Mouse (Mus musculus): ENCODE results near the gene Lrrc42. TPM values are rescaled to one million over a fixed set of nuclear protein-coding genes. Genes with fewer than 3 reads are reported as not detected.

Gene Lrrc42
- 0.52 and 0.53 TPM in 2 replicates for polyA plus RNA-seq (2012)

DNA sequence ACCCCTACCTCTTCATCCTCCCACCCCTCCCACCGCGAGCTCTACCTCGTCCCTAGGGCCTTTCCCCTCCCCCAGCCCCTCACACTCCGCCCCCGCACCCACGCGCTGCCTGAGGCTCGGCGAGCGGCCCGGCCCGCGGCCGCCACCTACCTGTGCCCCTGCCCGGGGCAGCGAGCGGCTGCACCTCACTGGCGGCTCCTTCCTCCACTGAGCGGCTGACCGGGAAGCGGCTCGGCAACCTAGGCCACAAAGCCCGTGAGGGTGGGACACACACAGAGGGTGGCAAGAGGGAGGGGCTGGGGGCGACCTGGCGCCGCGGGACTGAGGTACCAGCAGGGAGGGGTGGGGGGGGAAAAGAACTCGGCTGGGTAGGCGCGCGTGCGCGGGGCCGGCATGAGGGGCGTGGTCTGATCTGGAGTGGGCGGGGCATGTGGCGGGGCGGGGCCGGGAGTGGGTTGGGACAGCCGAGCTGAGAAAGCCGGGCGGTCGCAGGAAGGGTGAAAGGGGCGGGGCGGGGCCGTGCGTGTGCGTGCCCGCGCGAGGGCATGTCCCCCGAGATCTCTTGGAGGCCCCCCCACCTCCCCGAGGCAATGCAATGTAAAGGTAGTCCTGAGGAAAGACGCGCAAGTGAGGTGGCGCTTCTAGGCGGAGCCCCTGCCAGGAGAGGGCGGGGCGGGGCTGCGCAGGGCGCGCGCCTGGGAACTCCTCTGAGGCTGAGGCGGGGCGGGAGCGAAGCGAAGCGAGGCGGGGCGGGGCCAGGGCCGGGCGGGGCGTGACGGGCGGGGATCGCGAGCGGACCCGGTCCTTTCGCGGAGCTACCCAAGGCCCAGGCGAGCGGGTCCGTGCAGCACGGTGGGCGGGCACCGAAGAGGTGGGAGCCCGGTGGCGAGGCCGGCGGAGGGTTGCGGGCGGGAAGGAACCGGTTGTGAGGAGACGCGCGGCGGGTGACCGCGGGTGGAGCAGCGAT, at the start of gene Lrrc42, which contains the start of gene Hspb11:
TSS of gene Lrrc42 (minus strand) at position 408 of the 967 bp plus-strand sequence.
TSS of gene Hspb11 (plus strand) at position 469 of the 967 bp plus-strand sequence.
- no peak for TF ChIP-seq GATA1 (IDR thresholded peaks at IDR 0.05; ENCODE audit: low read length)
- TF ChIP-seq TAL1 (IDR thresholded peaks at IDR 0.05; ENCODE audit: low read length), result no peak
- H3K36me3 ChIP-seq (ENCODE audit: control insufficient read depth), result no peaks in the 10 kb centered on the region

DNA sequence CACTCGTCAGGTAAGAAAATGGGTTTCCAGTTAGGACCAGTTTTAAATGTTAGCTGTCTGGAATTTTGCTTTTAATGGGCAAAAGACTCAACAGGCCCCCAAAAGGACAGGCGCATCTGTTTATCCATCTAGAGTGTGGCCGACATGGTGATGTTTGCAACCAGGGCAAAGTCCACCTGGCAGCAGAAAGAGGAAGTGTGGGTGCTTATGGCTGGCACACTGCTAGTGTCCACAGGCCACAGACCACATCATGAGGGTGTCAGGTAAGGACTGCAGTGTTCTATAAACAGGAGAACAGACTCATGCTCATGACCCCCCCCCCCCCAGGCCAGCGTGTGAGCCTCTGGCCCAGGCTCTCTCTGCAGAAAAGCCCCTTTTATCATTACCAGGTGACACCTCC, 49.5 kb upstream of the Lrrc42 start:
- H3K36me3 ChIP-seq (ENCODE audit: control insufficient read depth), result no peaks in the 10 kb centered on the region
- no peak for TF ChIP-seq TAL1 (IDR thresholded peaks at IDR 0.05; ENCODE audit: low read length)
- no peak for TF ChIP-seq GATA1 (IDR thresholded peaks at IDR 0.05; ENCODE audit: low read length)
- H3K9me3 ChIP-seq (ENCODE audit: control insufficient read depth, low read length), result no peaks in the 10 kb centered on the region
- H3K4me1 ChIP-seq (ENCODE audit: control insufficient read depth), result peaks cover 2% of the 10 kb centered on the region; the same call in 1 of the 2 replicates
- H3K27me3 ChIP-seq (ENCODE audit: control insufficient read depth), result peaks cover 24% of the 10 kb centered on the region
- H3K4me3 ChIP-seq (replicated peaks), result no peak overlapping the region

More for the DNA sequence above, at the start of gene Lrrc42, which contains the start of gene Hspb11:
- H3K27me3 ChIP-seq (ENCODE audit: control insufficient read depth), result peaks cover 3% of the 10 kb centered on the region; the same call in 1 of the 2 replicates
- peaks cover 47% of the 10 kb centered on the region for H3K4me1 ChIP-seq (ENCODE audit: control insufficient read depth)
- no peaks in the 10 kb centered on the region for H3K9me3 ChIP-seq (ENCODE audit: control insufficient read depth, low read length)
- peak within 1 kb of the TSS; percentile 84 for H3K4me3 ChIP-seq (replicated peaks)

DNA sequence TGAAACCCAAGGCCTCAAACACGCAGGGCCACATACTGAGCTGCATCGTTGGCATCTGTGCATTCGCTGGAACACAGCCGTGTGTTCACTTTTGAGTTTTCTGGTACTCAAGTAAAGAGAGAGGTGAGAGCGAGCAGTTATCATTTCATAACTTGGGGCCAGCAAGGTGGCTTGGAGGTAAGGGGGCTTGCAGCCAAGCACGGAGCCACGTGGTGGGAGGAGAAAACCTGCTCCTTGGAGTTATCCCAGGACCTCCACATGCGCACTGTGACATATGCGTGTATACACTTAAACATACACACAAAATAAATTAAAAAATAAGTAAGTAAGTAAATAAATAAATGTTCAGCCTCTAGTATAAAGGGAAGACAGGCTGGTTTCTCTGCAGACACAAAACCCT, 48.9 kb upstream of the Lrrc42 start:
- H3K36me3 ChIP-seq (ENCODE audit: control insufficient read depth), result no peaks in the 10 kb centered on the region
- H3K4me3 ChIP-seq (replicated peaks), result no peak overlapping the region
- H3K27me3 ChIP-seq (ENCODE audit: control insufficient read depth), result peaks cover 21% of the 10 kb centered on the region
- TF ChIP-seq TAL1 (IDR thresholded peaks at IDR 0.05; ENCODE audit: low read length) (no peak), GATA1 (IDR thresholded peaks at IDR 0.05; ENCODE audit: low read length) (no peak)
- H3K4me1 ChIP-seq (ENCODE audit: control insufficient read depth), result peaks cover 2% of the 10 kb centered on the region; the same call in 1 of the 2 replicates
- no peaks in the 10 kb centered on the region for H3K9me3 ChIP-seq (ENCODE audit: control insufficient read depth, low read length)

DNA sequence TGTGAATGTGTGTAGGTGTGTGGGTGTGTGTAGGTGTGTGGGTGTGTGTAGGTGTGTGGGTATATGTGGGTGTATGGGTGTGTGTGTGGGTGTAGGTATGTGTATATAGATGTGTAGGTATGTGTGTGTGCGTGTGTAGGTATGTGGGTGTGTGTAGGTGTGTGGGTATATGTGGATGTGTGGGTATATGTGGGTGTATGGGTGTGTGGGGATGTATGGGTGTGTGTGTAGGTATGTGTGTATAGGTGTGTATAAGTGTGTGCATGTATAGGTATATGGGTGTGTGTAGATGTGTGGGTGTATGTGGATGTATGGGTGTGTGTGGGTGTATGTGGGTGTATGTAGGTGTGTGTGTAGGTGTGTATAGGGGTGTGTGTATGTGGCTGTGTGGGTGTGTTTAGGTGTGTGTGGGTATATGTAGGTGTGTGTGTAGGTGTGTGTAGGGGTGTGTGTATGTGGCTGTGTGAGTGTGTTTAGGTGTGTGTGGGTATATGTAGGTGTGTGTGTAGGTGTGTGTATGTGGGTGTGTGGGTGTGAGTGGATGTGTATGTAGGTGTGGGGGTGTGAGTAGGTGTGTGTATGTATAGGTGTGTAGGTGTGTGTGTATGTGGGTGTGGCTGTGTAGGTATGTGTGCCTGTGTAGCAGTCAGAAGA, 47.7 kb upstream of the Lrrc42 start:
- Histone ChIP-seq H3K27me3 (ENCODE audit: control insufficient read depth) (peaks cover 11% of the 10 kb centered on the region), H3K9me3 (ENCODE audit: control insufficient read depth, low read length) (no peaks in the 10 kb centered on the region), H3K4me1 (ENCODE audit: control insufficient read depth) (peaks cover 2% of the 10 kb centered on the region; the same call in 1 of the 2 replicates), H3K36me3 (ENCODE audit: control insufficient read depth) (no peaks in the 10 kb centered on the region), H3K4me3 (replicated peaks) (no peak overlapping the region)
- TF ChIP-seq GATA1 (IDR thresholded peaks at IDR 0.05; ENCODE audit: low read length), result no peak
- TF ChIP-seq TAL1 (IDR thresholded peaks at IDR 0.05; ENCODE audit: low read length), result no peak

DNA sequence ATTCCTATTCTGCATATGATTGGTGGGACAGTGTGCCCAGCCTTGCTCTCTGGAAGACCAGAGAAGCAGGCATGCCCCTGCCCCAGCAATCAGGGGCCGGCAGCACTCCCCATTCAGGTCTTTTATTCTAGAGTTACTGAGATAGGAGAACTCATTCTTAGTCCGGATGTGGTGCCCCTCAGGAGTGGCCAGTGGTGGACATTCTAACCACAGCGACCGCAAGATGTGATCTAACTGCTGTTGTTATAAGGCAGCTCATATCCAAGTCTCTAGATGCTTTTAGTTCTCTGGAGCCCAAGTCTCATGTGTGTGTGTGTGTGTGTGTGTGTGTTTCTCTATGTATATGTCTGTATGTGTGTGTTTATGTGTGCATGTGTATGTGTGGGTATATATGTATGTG, 47.0 kb upstream of the Lrrc42 start:
- Histone ChIP-seq H3K4me3 (replicated peaks) (no peak overlapping the region), H3K4me1 (ENCODE audit: control insufficient read depth) (peaks cover 2% of the 10 kb centered on the region; the same call in 1 of the 2 replicates), H3K36me3 (ENCODE audit: control insufficient read depth) (no peaks in the 10 kb centered on the region), H3K27me3 (ENCODE audit: control insufficient read depth) (peaks cover 4% of the 10 kb centered on the region), H3K9me3 (ENCODE audit: control insufficient read depth, low read length) (no peaks in the 10 kb centered on the region)
- no peak for TF ChIP-seq GATA1 (IDR thresholded peaks at IDR 0.05; ENCODE audit: low read length)
- TF ChIP-seq TAL1 (IDR thresholded peaks at IDR 0.05; ENCODE audit: low read length), result no peak

DNA sequence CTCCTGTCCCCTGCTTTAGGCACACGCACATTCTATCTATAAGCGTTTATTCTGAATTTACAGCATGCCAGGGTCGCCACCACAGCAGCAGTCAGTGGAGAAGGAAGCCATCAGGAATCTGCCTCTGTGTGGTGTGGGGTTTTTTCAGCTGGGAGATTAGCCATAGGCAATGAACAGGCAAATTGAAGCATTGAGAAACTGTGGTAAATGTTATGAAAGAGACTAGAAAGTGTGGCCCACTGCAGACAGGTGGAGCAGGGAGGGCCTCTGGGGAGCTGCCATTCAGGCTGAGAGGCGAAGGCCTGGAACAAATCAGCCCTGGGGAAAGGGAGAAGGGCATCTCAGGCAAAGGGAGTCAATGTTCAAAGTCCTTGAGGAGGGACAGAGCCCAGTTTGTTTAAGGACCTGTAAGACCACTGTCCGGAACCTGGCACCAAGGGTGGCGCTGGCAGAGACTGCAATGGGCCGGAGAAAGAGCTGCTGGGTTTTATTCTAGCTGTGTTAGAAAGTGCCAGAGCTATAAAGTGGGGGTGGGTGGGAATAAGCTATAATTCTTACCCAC, 46.5 kb upstream of the Lrrc42 start:
- Histone ChIP-seq H3K9me3 (ENCODE audit: control insufficient read depth, low read length) (no peaks in the 10 kb centered on the region), H3K36me3 (ENCODE audit: control insufficient read depth) (no peaks in the 10 kb centered on the region), H3K27me3 (ENCODE audit: control insufficient read depth) (no peaks in the 10 kb centered on the region; the same call in 1 of the 2 replicates), H3K4me1 (ENCODE audit: control insufficient read depth) (peaks cover 2% of the 10 kb centered on the region; the same call in 1 of the 2 replicates), H3K4me3 (replicated peaks) (no peak overlapping the region)
- TF ChIP-seq GATA1 (IDR thresholded peaks at IDR 0.05; ENCODE audit: low read length) (no peak), TAL1 (IDR thresholded peaks at IDR 0.05; ENCODE audit: low read length) (no peak)

DNA sequence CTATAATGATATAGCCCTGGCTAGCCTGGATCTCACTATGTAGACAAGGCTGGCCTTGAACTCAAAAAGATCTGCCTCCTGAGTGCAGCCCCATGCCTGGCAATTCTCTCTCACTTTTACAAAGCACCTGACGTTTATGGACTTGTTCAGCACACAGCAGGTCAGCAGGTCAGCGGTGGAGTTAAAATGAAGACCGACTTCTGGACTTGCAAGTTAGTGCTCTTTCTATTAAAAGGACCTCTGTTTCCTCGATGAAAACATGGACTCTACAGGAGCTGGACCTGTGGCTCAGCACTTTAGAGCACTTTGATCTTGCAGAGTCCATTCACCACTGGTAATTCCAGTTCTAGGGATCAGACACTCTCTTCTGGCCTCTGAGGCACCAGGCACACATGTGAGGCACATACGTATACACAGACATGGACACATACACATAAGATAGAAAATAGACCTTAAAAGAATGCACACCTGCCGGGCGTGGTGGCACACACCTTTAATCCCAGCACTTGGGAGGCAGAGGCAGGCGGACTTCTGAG, 44.8 kb upstream of the Lrrc42 start:
- H3K4me1 ChIP-seq (ENCODE audit: control insufficient read depth), result peaks cover 2% of the 10 kb centered on the region; the same call in 1 of the 2 replicates
- no peaks in the 10 kb centered on the region; the same call in 1 of the 2 replicates for H3K27me3 ChIP-seq (ENCODE audit: control insufficient read depth)
- no peaks in the 10 kb centered on the region for H3K9me3 ChIP-seq (ENCODE audit: control insufficient read depth, low read length)
- no peaks in the 10 kb centered on the region for H3K36me3 ChIP-seq (ENCODE audit: control insufficient read depth)
- no peak overlapping the region for H3K4me3 ChIP-seq (replicated peaks)
- no peak for TF ChIP-seq GATA1 (IDR thresholded peaks at IDR 0.05; ENCODE audit: low read length)
- no peak for TF ChIP-seq TAL1 (IDR thresholded peaks at IDR 0.05; ENCODE audit: low read length)

DNA sequence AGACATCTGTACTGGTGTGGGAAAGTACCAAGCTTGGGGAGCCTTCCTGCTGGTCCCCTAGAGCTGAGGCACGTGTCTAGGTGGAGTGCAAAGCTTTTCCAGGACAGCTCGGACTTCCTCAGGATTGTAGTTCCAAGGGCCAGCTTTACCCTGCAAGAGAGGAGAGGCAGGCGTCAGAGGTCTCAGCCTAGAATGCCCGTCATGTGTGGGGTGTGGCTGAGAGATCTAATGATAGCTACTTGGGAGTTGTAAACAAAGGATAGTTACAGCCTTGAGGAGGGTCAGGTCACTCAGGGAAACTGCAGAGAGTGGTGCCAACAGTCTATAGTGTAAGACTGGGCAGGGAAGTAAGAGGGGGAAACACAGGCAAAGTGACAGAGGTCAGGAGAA, 38.9 kb upstream of the Lrrc42 start:
- Histone ChIP-seq H3K4me1 (ENCODE audit: control insufficient read depth) (peaks cover 2% of the 10 kb centered on the region; the same call in 1 of the 2 replicates), H3K4me3 (replicated peaks) (no peak overlapping the region), H3K36me3 (ENCODE audit: control insufficient read depth) (no peaks in the 10 kb centered on the region), H3K27me3 (ENCODE audit: control insufficient read depth) (no peaks in the 10 kb centered on the region; the same call in 1 of the 2 replicates), H3K9me3 (ENCODE audit: control insufficient read depth, low read length) (no peaks in the 10 kb centered on the region)
- TF ChIP-seq TAL1 (IDR thresholded peaks at IDR 0.05; ENCODE audit: low read length) (no peak), GATA1 (IDR thresholded peaks at IDR 0.05; ENCODE audit: low read length) (no peak)

Data from erythroblast, embryonic 14.5 days (primary cell).